Mouse (Mus musculus): ENCODE data around the gene Pold4. TPM values are rescaled to one million over a fixed set of nuclear protein-coding genes. Genes with fewer than 3 reads are reported as not detected.

The Pold4 gene
- total RNA-seq, 1 experiment from 2014 or later: 60.4 TPM

- no peak for DNase-seq
Measured at GRCm38 (mm10) chr19:4203604-4204326, 27.9 kb upstream of the Pold4 start.

- no peak for DNase-seq
Measured at GRCm38 (mm10) chr19:4204889-4205288, 26.8 kb upstream of the Pold4 start.

- peak; percentile 71 for DNase-seq
Measured at GRCm38 (mm10) chr19:4206971-4207370, 24.7 kb upstream of the Pold4 start.

GRCm38 (mm10) chr19:4208563-4208962, 23.1 kb upstream of the Pold4 start:
- no peak for DNase-seq

GRCm38 (mm10) chr19:4211891-4212588, 19.7 kb upstream of the Pold4 start:
- no peak for DNase-seq

- DNase-seq: peak; percentile 57
Measured at GRCm38 (mm10) chr19:4213524-4213974, 18.1 kb upstream of the Pold4 start.

- peak; percentile 69 for DNase-seq
Measured at GRCm38 (mm10) chr19:4214071-4214770, 17.5 kb upstream of the Pold4 start, which contains the start of the genes Clcf1 and AC109138.7. Gene Clcf1 (plus strand): TSS chr19:4214238. Gene AC109138.7 (plus strand): TSS chr19:4214357.

GRCm38 (mm10) chr19:4214771-4215450, 16.8 kb upstream of the Pold4 start:
- DNase-seq: peak; percentile 54

- DNase-seq: no peak
Measured at GRCm38 (mm10) chr19:4215451-4215840, 16.3 kb upstream of the Pold4 start.

- peak; percentile 43 for DNase-seq
Measured at GRCm38 (mm10) chr19:4216041-4216685, 15.5 kb upstream of the Pold4 start.

GRCm38 (mm10) chr19:4217140-4217539, 14.6 kb upstream of the Pold4 start:
- no peak for DNase-seq

- no peak for DNase-seq
Measured at GRCm38 (mm10) chr19:4217855-4218254, 13.8 kb upstream of the Pold4 start.

GRCm38 (mm10) chr19:4218293-4218692, 13.4 kb upstream of the Pold4 start:
- no peak for DNase-seq

- no peak for DNase-seq
Measured at GRCm38 (mm10) chr19:4218784-4219183, 12.9 kb upstream of the Pold4 start.

GRCm38 (mm10) chr19:4219943-4220342, 11.8 kb upstream of the Pold4 start:
- DNase-seq: no peak

- DNase-seq: no peak
Measured at GRCm38 (mm10) chr19:4220416-4220815, 11.3 kb upstream of the Pold4 start.

GRCm38 (mm10) chr19:4220957-4221743, 10.5 kb upstream of the Pold4 start:
- DNase-seq: no peak

GRCm38 (mm10) chr19:4222165-4222564, 9.5 kb upstream of the Pold4 start:
- DNase-seq: peak; percentile 54

GRCm38 (mm10) chr19:4226779-4227178, 4.9 kb upstream of the Pold4 start:
- DNase-seq: no peak

GRCm38 (mm10) chr19:4227446-4227845, 4.3 kb upstream of the Pold4 start:
- no peak for DNase-seq

Measured in adrenal gland, postnatal 25 days (tissue).